Mouse (Mus musculus): Measurements from ENCODE around the gene Arfgef3.

DNA sequence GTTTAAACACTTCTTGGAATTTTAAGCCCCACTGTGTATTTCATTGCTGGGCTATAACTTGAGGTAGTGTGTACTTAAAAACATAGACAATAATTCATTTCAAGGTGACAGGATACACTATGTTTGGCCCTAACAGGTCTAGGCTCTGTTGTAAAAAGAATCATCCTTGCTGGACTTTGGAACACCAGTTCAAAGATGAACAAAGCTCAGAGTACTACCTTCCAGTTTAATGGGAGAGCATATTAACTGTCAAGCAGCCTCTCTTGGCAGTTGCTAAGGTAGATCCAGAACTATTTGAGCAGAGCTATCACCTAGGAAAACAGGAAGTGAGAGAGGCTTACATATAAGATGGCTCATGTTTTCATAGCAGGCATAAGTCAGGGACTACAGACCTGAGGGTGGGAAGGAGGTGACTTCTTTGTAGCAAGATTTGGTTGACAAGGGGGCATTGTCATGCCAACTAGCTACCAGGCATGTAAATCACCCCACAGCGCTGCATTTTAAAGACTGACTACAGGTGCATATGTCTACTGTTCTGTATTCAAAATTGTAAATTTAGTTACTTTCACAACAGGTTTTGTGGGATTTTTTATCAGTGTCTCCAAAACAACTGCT lies 82.0 kb downstream of the Arfgef3 start:
- TF ChIP-seq CTCF (IDR thresholded peaks at IDR 0.05; ENCODE audit: low read depth), result no peak
- TF ChIP-seq EP300 (IDR thresholded peaks at IDR 0.05; ENCODE audit: low read depth), result no peak
